Mouse (Mus musculus) adrenal gland, adult 8-10 months (tissue): ENCODE measurements around the gene Cxcl2. TPM values are rescaled to one million over a fixed set of nuclear protein-coding genes. Genes with fewer than 3 reads are reported as not detected.

ENCODE experiments used
- DNase-seq: peaks from one replicate; pipeline ENCODE4 v3.0.0; 2022
- total RNA-seq, 4 experiments: library from RNA; stranded (reverse); gene quantifications; 2 replicates each; pipeline ENCODE4 v1.2.4; 2022

The Cxcl2 gene
- total RNA-seq, 4 experiments from 2014 or later = 0.22 to 1.1 (median 0.62) TPM

DNA sequence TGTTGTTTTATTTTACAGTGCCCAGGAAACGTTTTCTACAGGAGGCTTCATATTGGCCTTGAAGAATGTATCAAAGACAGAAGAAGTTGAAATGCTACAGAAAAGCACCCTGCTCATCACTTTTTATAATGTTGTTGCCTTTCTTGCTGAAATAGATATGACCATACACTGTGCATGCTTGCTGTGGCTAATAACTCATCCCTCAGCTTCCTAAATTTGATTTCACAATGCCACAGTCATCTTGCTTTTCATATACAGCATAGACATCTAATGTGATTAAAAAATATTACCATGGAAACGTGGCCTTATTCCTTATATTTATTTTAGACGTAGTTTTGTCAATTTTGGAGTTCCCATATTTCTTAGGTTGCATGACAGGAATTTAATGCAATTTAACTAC, 6.2 kb upstream of the Cxcl2 start:
- DNase-seq = no peak

GRCm38 (mm10) chr5:90899308-90899707, 4.4 kb upstream of the Cxcl2 start:
- DNase-seq = no peak

GRCm38 (mm10) chr5:90900147-90900546, 3.5 kb upstream of the Cxcl2 start:
- peak; percentile 59 for DNase-seq

DNA sequence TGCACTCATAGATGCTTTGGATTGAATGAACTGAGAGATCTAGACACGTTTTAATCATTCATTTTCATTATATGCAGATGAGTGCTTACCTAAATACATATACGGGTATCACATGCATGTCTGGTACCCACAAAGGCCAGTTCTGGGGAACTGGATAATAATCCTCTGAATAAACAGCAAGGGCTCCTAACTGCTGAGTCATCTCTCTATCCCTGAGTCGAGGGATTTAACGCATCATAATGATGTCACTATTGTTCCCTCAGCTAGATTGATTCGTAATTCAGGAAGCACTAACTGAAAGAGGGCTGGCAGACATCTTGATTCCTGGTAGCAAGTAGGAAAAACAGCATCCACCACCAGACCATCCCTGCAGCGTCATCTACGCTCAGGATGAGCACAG, 3.0 kb upstream of the Cxcl2 start:
- DNase-seq = no peak

DNA sequence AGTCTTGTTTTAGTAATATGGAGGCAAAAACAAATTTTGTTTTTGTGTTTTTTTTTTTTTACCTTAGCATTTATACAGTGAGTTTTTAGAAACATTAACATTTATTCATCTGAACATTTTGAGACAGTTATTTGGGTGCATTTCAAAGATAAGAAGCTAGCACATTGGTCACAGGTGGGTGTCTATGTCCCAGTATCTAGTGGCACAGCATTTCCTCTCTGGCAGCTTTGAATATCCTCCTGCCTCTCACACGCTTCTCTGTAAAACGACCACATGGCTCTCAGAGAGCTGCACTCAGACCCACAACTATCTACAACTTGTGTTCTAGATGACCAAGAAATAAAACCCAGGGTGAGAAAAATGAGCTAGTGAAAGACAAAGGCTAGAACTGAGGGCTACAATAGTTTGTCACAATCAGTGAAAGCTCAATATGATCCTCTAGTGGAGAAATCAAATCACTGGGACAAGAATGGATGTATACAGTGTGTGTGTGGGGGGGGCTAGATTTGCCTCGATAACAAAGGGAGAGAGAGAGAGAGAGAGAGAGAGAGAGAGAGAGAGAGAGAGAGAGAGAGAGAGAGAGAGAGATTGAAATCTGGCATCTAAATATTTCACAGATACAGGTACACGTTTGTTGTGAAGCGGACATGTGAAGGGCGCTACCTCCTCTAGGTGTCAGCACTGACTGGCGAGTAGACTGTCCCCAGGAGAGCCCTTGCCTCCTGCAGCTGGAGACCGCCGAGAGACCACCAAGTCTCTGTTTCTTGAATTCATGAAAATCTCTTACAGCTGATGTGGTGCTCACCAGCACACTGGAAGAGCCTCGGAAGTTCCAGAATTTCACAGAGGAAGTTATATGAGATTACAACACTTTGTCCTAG, 1.1 kb upstream of the Cxcl2 start:
- DNase-seq = no peak

GRCm38 (mm10) chr5:90908983-90909382, 5.3 kb downstream of the Cxcl2 start:
- peak; percentile 30 for DNase-seq

- DNase-seq = no peak
Measured at GRCm38 (mm10) chr5:90919495-90919894, 15.8 kb downstream of the Cxcl2 start.

GRCm38 (mm10) chr5:90922958-90923357, 19.3 kb downstream of the Cxcl2 start:
- no peak for DNase-seq

- no peak for DNase-seq
Measured at GRCm38 (mm10) chr5:90930546-90930945, 26.9 kb downstream of the Cxcl2 start.

GRCm38 (mm10) chr5:90930971-90931851, 27.5 kb downstream of the Cxcl2 start, which contains the start of gene Mthfd2l:
TSS of gene Mthfd2l (plus strand) at chr5:90931117.
- DNase-seq = peak; percentile 78

DNA sequence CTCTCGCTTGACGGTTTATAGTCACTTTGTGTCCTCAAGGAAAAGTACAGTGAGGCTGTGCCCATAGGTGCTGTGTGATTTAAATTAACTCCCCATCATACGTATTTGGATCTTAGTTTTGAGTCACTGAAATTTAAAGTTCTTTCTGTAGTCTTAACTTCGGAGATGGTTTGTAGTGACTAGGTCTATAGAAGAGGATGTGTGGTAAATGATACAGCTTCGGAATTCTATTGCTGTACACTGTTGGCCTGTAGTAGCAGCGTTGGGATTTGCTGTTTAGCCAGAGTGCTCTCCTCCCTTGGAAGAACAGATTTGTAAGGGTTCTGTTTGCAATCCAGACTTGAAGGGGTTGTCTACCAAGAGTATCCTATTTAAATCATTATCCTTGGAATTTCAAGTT, 28.2 kb downstream of the Cxcl2 start:
- no peak for DNase-seq

DNA sequence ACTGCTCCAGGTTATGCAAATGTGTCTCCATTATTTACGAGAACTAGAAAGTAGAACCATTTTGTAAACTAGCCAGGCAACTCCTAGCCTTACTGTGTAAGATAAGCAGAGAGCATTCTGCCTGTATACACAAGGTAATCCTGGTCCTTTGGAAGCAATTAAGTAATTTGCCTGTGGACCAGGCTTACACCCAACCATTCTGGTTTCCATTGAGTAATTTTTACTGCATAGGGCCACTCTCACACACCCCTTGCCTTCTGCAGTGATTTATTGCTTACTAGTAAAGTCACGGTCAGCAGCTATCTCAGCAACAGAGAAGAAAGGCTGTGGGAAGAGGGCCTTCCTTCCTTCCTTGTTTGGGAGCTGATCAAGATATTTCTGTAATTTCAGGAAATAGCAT, 33.0 kb downstream of the Cxcl2 start:
- no peak for DNase-seq

DNA sequence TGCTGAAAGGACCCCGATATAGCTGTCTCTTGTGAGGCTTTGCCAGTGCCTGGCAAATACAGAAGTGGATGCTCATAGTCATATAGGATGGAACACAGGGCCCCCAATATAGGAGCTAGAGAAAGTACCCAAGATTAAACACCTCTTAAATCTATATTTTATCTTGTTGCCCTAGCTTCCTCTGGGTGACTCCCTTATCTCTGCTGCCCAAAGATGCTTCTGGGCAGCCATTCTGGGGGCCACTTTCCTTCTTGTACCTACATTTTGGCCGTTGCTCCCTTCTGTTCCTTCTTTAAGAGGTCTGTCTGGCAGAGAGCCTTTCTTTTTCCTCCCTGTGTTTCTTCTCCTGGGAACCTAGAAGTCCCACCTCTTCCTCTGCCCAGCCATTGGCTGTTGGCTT, 41.8 kb downstream of the Cxcl2 start:
- no peak for DNase-seq

GRCm38 (mm10) chr5:90949499-90949898, 45.8 kb downstream of the Cxcl2 start:
- no peak for DNase-seq

GRCm38 (mm10) chr5:90951475-90951874, 47.8 kb downstream of the Cxcl2 start:
- DNase-seq = peak; percentile 24

DNA sequence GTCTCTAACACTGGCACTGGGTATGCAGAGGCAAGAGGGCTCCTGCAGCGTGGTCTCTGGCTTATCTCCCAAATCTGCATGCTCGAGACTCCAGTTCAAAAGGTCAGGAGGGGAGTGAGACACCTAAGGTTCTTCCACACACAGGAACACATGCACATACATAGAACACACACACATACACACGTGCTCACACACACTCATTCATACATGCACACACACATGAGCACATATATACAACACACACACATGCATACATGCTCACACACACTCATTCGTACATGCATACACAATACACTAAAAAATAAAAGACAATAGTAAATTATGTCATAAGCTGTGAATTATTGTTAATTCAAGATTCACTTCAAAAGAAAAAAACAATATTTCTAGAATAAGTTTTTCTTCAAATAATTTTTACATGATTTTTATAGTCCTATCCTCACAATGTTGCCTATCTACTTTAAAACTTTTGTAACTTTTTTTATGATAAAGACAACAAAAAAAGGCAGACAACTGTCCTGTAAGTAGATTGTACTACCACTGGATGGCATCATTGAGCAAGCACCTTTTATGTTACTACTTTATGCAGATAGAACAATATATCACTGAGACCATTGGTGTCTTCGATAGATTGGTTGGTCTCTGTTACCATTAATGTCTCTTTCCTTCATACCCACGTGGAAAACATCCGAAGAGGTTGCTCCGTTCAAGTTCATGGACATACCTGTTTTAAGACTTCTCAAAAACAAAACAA, 49.2 kb downstream of the Cxcl2 start:
- DNase-seq = no peak

Other genes with a start within 250 kb of the Cxcl2 start
- not detected for gene Cxcl5, start 144.5 kb upstream of the Cxcl2 start, total RNA-seq
- 1 to 10 TPM; 1.1 to 2.0 (median 1.5) TPM for gene Ppbp, start 135.4 kb upstream of the Cxcl2 start, total RNA-seq
- gene Pf4, start 131.4 kb upstream of the Cxcl2 start, total RNA-seq = 10 to 100 TPM in 2 of 4 experiments, 1 to 10 TPM in 2; 7.5 to 15.6 (median 11.1) TPM
- gene Cxcl3, start 117.8 kb upstream of the Cxcl2 start, total RNA-seq = not detected
- not detected for gene Cxcl15, start 109.3 kb upstream of the Cxcl2 start, total RNA-seq
- gene Cxcl1, start 12.6 kb upstream of the Cxcl2 start, total RNA-seq = 1 to 10 TPM in 1 of 4 experiments, under 1 TPM in 3; 0.49 to 2.1 (median 0.67) TPM
- gene Mthfd2l, start 27.2 kb downstream of the Cxcl2 start, total RNA-seq = 10 to 100 TPM; 15.7 to 20.5 (median 18.5) TPM
- under 1 TPM in 1 of 4 experiments, not detected in 3; 0.23 TPM for gene Epgn, start 123.6 kb downstream of the Cxcl2 start, total RNA-seq
- under 1 TPM in 2 of 4 experiments, not detected in 2; 0.09 to 0.17 TPM for gene Ereg, start 170.8 kb downstream of the Cxcl2 start, total RNA-seq
- not detected for gene Areg, start 235.7 kb downstream of the Cxcl2 start, total RNA-seq